Mouse (Mus musculus): ENCODE data around the gene Olfm3. TPM values are rescaled to one million over a fixed set of nuclear protein-coding genes. Genes with fewer than 3 reads are reported as not detected.

Gene Olfm3
- polyA plus RNA-seq, 1 experiment from 2014 or later = 0.18 TPM

- Histone ChIP-seq H3K4me1 (replicated peaks) (no peaks in the 10 kb centered on the region), H3K4me3 (replicated peaks) (no peak overlapping the region)
- 82% methylated on average over 3 of the region's 3 CpGs for WGBS
These were observed 184.4 kb downstream of the Olfm3 start for GRCm38 (mm10) chr3:115088281-115088680.

GRCm38 (mm10) chr3:115090670-115091069, 186.8 kb downstream of the Olfm3 start:
- H3K4me3 ChIP-seq (replicated peaks) = no peak overlapping the region
- H3K36me3 ChIP-seq = no peaks in the 10 kb centered on the region
- H3K9ac ChIP-seq = no peak overlapping the region
- no peak overlapping the region for H3K4me2 ChIP-seq (replicated peaks)
- no peak overlapping the region for H3K27ac ChIP-seq
- no peaks in the 10 kb centered on the region for H3K4me1 ChIP-seq (replicated peaks)
- no peaks in the 10 kb centered on the region for H3K27me3 ChIP-seq (replicated peaks)
- ATAC-seq = no peak
- WGBS = 38% methylated on average over 2 of the region's 2 CpGs
- H3K9me3 ChIP-seq = no peaks in the 10 kb centered on the region

More at GRCm38 (mm10) chr3:115088281-115088680, 184.4 kb downstream of the Olfm3 start:
- Histone ChIP-seq H3K9me3 (no peaks in the 10 kb centered on the region), H3K9ac (no peak overlapping the region), H3K4me2 (replicated peaks) (no peak overlapping the region), H3K36me3 (no peaks in the 10 kb centered on the region), H3K27ac (no peak overlapping the region), H3K27me3 (replicated peaks) (no peaks in the 10 kb centered on the region)
- ATAC-seq = no peak

- Histone ChIP-seq H3K27me3 (replicated peaks) (no peaks in the 10 kb centered on the region), H3K36me3 (no peaks in the 10 kb centered on the region), H3K9ac (no peak overlapping the region), H3K9me3 (no peaks in the 10 kb centered on the region), H3K4me2 (replicated peaks) (no peak overlapping the region), H3K4me3 (replicated peaks) (no peak overlapping the region), H3K4me1 (replicated peaks) (no peaks in the 10 kb centered on the region), H3K27ac (no peak overlapping the region)
- WGBS = 72% methylated on average over 3 of the region's 3 CpGs
- no peak for ATAC-seq
These were observed 191.6 kb downstream of the Olfm3 start for GRCm38 (mm10) chr3:115095496-115095895.

GRCm38 (mm10) chr3:115099590-115099989, 195.7 kb downstream of the Olfm3 start:
- Histone ChIP-seq H3K36me3 (no peaks in the 10 kb centered on the region), H3K27me3 (replicated peaks) (no peaks in the 10 kb centered on the region), H3K9ac (no peak overlapping the region), H3K9me3 (no peaks in the 10 kb centered on the region), H3K4me2 (replicated peaks) (no peak overlapping the region), H3K27ac (no peak overlapping the region), H3K4me3 (replicated peaks) (no peak overlapping the region), H3K4me1 (replicated peaks) (no peaks in the 10 kb centered on the region)
- WGBS = 87% methylated on average over 1 of the region's 1 CpGs
- ATAC-seq = no peak

- 82% methylated on average over 2 of the region's 2 CpGs for WGBS
These were observed 200.4 kb downstream of the Olfm3 start for GRCm38 (mm10) chr3:115104155-115104801.

GRCm38 (mm10) chr3:115104802-115105493, 201.1 kb downstream of the Olfm3 start:
- H3K4me1 ChIP-seq (replicated peaks) = no peaks in the 10 kb centered on the region
- H3K4me2 ChIP-seq (replicated peaks) = no peak overlapping the region
- ATAC-seq = no peak
- no peak overlapping the region for H3K4me3 ChIP-seq (replicated peaks)
- H3K9me3 ChIP-seq = no peaks in the 10 kb centered on the region
- no peaks in the 10 kb centered on the region for H3K36me3 ChIP-seq
- WGBS = 47% methylated on average over 8 of the region's 8 CpGs
- no peak overlapping the region for H3K27ac ChIP-seq
- H3K27me3 ChIP-seq (replicated peaks) = no peaks in the 10 kb centered on the region
- H3K9ac ChIP-seq = no peak overlapping the region

More at GRCm38 (mm10) chr3:115104155-115104801, 200.4 kb downstream of the Olfm3 start:
- Histone ChIP-seq H3K27me3 (replicated peaks) (no peaks in the 10 kb centered on the region), H3K4me1 (replicated peaks) (no peaks in the 10 kb centered on the region), H3K4me3 (replicated peaks) (no peak overlapping the region), H3K27ac (no peak overlapping the region), H3K36me3 (no peaks in the 10 kb centered on the region), H3K4me2 (replicated peaks) (no peak overlapping the region), H3K9ac (no peak overlapping the region), H3K9me3 (no peaks in the 10 kb centered on the region)
- no peak for ATAC-seq

- Histone ChIP-seq H3K4me3 (replicated peaks) (no peak overlapping the region), H3K27me3 (replicated peaks) (no peaks in the 10 kb centered on the region), H3K36me3 (no peaks in the 10 kb centered on the region), H3K9me3 (no peaks in the 10 kb centered on the region), H3K4me1 (replicated peaks) (no peaks in the 10 kb centered on the region), H3K4me2 (replicated peaks) (no peak overlapping the region), H3K27ac (no peak overlapping the region), H3K9ac (no peak overlapping the region)
- ATAC-seq = no peak
- 60% methylated on average over 2 of the region's 2 CpGs for WGBS
These were observed 241.8 kb downstream of the Olfm3 start for GRCm38 (mm10) chr3:115145722-115146121.

- Histone ChIP-seq H3K27ac (no peak overlapping the region), H3K27me3 (replicated peaks) (no peaks in the 10 kb centered on the region), H3K9ac (no peak overlapping the region), H3K4me2 (replicated peaks) (no peak overlapping the region), H3K4me3 (replicated peaks) (no peak overlapping the region), H3K4me1 (replicated peaks) (no peaks in the 10 kb centered on the region), H3K36me3 (no peaks in the 10 kb centered on the region), H3K9me3 (no peaks in the 10 kb centered on the region)
- WGBS = 94% methylated on average over 2 of the region's 2 CpGs
- ATAC-seq = no peak
These were observed 242.4 kb downstream of the Olfm3 start for GRCm38 (mm10) chr3:115146244-115146643.

- H3K4me3 ChIP-seq (replicated peaks) = no peak overlapping the region
- no peaks in the 10 kb centered on the region for H3K9me3 ChIP-seq
- H3K4me1 ChIP-seq (replicated peaks) = no peaks in the 10 kb centered on the region
- no peak overlapping the region for H3K9ac ChIP-seq
- 80% methylated on average over 3 of the region's 3 CpGs for WGBS
- H3K27me3 ChIP-seq (replicated peaks) = no peaks in the 10 kb centered on the region
- no peak for ATAC-seq
- H3K27ac ChIP-seq = no peak overlapping the region
- no peak overlapping the region for H3K4me2 ChIP-seq (replicated peaks)
- H3K36me3 ChIP-seq = no peaks in the 10 kb centered on the region
These were observed 255.1 kb downstream of the Olfm3 start for GRCm38 (mm10) chr3:115158903-115159473.

GRCm38 (mm10) chr3:115174625-115175024, 270.7 kb downstream of the Olfm3 start:
- ATAC-seq = no peak
- H3K9ac ChIP-seq = no peak overlapping the region
- H3K27me3 ChIP-seq (replicated peaks) = no peaks in the 10 kb centered on the region
- H3K36me3 ChIP-seq = no peaks in the 10 kb centered on the region
- no peak overlapping the region for H3K4me2 ChIP-seq (replicated peaks)
- H3K4me1 ChIP-seq (replicated peaks) = no peaks in the 10 kb centered on the region
- no peak overlapping the region for H3K27ac ChIP-seq
- no peaks in the 10 kb centered on the region for H3K9me3 ChIP-seq
- H3K4me3 ChIP-seq (replicated peaks) = no peak overlapping the region
- 66% methylated on average over 7 of the region's 7 CpGs for WGBS
